Mouse (Mus musculus) stomach, postnatal 0 days (tissue): Measurements from ENCODE around the gene Prss29. TPM values are rescaled to one million over a fixed set of nuclear protein-coding genes. Genes with fewer than 3 reads are reported as not detected.

Experiments
- ATAC-seq: fragments of 200-750 bp; cut with Nextera tagmentation; 2 replicates; pipeline ENCODE4 v1.8.0; 2017; ENCODE audit not compliant: low FRiP score, low TSS enrichment
- DNase-seq: peaks from one replicate; pipeline ENCODE4 v3.0.0-alpha.2; 2016; ENCODE audit warnings: low spot score
- H3K27ac ChIP-seq: fragments of 300-500 bp; sonication (generic); replicated peaks from 2 replicates; pipeline ENCODE4 v1.5.1; 2014; ENCODE audit warnings: mild to moderate bottlenecking, control low read depth
- H3K27me3 ChIP-seq: fragments of 300-500 bp; sonication (generic); 2 replicates; pipeline ENCODE4 v1.6.1; 2014; ENCODE audit warnings: low read length; ENCODE audit not compliant: control insufficient read depth, insufficient read depth
- H3K36me3 ChIP-seq: fragments of 300-500 bp; sonication (generic); 2 replicates; pipeline ENCODE4 v1.6.1; 2014; ENCODE audit warnings: low read length, mixed read lengths; ENCODE audit not compliant: control insufficient read depth, insufficient read depth
- H3K4me1 ChIP-seq: fragments of 300-500 bp; sonication (generic); replicated peaks from 2 replicates; pipeline ENCODE4 v1.6.1; 2014; ENCODE audit warnings: antibody characterized with exemption; ENCODE audit not compliant: control insufficient read depth, insufficient read depth
- H3K4me2 ChIP-seq: fragments of 300-500 bp; sonication (generic); replicated peaks from 2 replicates; pipeline ENCODE4 v1.6.1; 2014; ENCODE audit warnings: low read depth, mild to moderate bottlenecking, control low read depth, moderate library complexity
- H3K4me3 ChIP-seq: fragments of 300-500 bp; sonication (generic); 2 replicates; pipeline ENCODE4 v1.5.1; 2014; ENCODE audit warnings: low read depth, low read length, control low read depth
- H3K9ac ChIP-seq: fragments of 300-500 bp; sonication (generic); 2 replicates; pipeline ENCODE4 v1.6.1; 2014; ENCODE audit warnings: mild to moderate bottlenecking, low read length, control low read depth, mixed read lengths
- H3K9me3 ChIP-seq: fragments of 300-500 bp; sonication (generic); 2 replicates; pipeline ENCODE4 v1.6.1; 2016; ENCODE audit warnings: low read length; ENCODE audit not compliant: control insufficient read depth
- CTCF ChIP-seq: IDR thresholded peaks from 2 replicates; pipeline ENCODE4 v1.5.1; 2016; ENCODE audit warnings: antibody characterized with exemption, low read depth, mild to moderate bottlenecking, moderate library complexity
- EP300 ChIP-seq: optimal IDR thresholded peaks from 2 replicates; pipeline ENCODE3; 2016; ENCODE audit warnings: antibody characterized with exemption
- WGBS: fragments of 180-500 bp; shearing (Covaris S2); extraction: QIAGEN DNeasy Blood & Tissue Kit; methylation state at CpG from one replicate; pipeline ENCODE4 v1.1.7; 2014; 5-methylcytosine and 5-hydroxymethylcytosine counted together
- polyA plus RNA-seq: library from polyadenylated mRNA; unstranded; fragments of >200 nt; fragmentation: Nextera tagmentation; extraction: Ambion mirVana; gene quantifications from 2 replicates; pipeline ENCODE4 v1.2.1, GENCODE M21; 2015

The Prss29 gene
- polyA plus RNA-seq, 1 experiment from 2014 or later, result not detected

GRCm38 (mm10) chr17:25274571-25275346, 43.7 kb upstream of the Prss29 start, which contains the start of gene Ube2i:
Gene Ube2i, minus strand, starts transcription at chr17:25274622.
- 83% methylated on average over 9 of the region's 9 CpGs for WGBS
- H3K27ac ChIP-seq, result peak within 1 kb of the TSS; percentile 99
- peak within 1 kb of the TSS; percentile 98 for H3K9ac ChIP-seq
- peak within 1 kb of the TSS; percentile 95 for H3K4me3 ChIP-seq
- no peak for ATAC-seq
- H3K9me3 ChIP-seq, result no peaks in the 10 kb centered on the region
- H3K4me2 ChIP-seq, result peak within 1 kb of the TSS; percentile 95
- no peaks in the 10 kb centered on the region for H3K36me3 ChIP-seq
- DNase-seq, result no peak
- TF ChIP-seq EP300 (no peak), CTCF (no peak)
- H3K27me3 ChIP-seq, result no peaks in the 10 kb centered on the region
- H3K4me1 ChIP-seq, result peaks cover 8% of the 10 kb centered on the region; the same call in 1 of the 2 replicates

DNA sequence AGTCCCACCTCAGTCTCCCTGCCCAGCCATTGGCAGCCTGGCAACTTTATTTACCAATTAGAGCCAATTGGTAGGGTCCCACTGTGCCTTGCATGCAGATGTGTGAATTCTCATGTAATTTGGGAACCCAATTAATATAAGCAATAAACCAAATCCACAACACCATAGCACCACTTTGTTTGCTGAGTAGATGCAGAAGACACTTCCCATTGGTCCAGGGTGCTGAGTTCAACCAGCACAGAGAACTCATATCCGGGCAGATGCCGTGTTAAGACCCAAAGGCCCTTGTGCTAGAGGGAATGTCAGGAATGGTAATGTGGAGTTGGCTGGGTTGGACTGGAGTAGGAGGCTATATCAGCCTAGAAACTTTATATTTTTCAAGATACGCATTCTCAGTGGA, 42.6 kb upstream of the Prss29 start:
- ATAC-seq (no peak), DNase-seq (no peak)
- Histone ChIP-seq H3K36me3 (no peaks in the 10 kb centered on the region), H3K4me3 (no peak overlapping the region), H3K27ac (no peak overlapping the region), H3K27me3 (no peaks in the 10 kb centered on the region), H3K9ac (no peak overlapping the region), H3K4me1 (peaks cover 8% of the 10 kb centered on the region; the same call in 1 of the 2 replicates), H3K4me2 (no peak overlapping the region), H3K9me3 (no peaks in the 10 kb centered on the region)
- TF ChIP-seq CTCF (no peak), EP300 (no peak)
- WGBS, result 99% methylated on average over 3 of the region's 3 CpGs

DNA sequence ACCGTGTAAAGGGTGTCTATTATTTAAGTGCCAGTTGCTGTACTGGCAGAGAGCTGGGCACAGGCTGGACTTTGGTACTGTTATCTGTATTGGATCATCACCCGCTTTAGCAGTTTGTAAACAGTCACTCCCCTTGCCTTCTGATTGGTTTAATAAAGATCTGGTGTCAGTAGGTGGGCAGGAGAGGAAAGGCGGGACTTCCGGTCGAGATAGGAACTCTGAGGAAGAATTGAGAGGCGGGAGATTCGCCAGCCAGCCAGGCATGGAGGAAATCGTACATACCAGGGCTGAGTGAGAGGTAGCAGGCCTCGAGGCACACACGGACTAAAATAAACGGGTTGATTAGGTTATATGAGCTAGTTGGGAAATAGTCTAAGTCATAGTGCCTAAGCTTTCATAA, 36.3 kb upstream of the Prss29 start:
- Histone ChIP-seq H3K27me3 (no peaks in the 10 kb centered on the region), H3K9ac (no peak overlapping the region), H3K4me2 (no peak overlapping the region), H3K9me3 (no peaks in the 10 kb centered on the region), H3K4me1 (no peaks in the 10 kb centered on the region), H3K4me3 (no peak overlapping the region), H3K36me3 (no peaks in the 10 kb centered on the region), H3K27ac (no peak overlapping the region)
- TF ChIP-seq EP300, result no peak
- no peak for TF ChIP-seq CTCF
- WGBS, result 29% methylated on average over 11 of the region's 11 CpGs
- ATAC-seq, result peak; percentile 91
- DNase-seq, result peak; percentile 76

DNA sequence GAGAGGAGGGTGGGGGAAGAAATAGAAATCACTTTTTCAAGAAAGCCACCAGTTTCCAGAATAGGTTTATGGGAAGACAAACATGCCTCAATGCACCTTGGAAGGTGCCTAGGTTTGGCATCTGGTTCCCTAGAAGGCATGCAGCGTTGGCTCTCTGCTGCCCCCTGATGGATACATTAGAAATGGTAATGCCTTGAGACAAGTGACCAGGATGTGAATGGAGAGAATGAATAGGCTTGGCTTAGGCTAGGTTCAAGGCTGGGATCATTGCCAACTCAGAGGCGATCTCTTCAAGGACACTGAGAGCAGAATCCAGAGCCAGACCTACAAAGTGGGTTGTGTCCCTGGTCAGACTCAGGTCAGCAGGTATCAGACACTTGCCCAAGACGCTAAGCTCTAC, 33.4 kb upstream of the Prss29 start:
- Histone ChIP-seq H3K27me3 (no peaks in the 10 kb centered on the region), H3K4me3 (no peak overlapping the region), H3K36me3 (no peaks in the 10 kb centered on the region), H3K9me3 (no peaks in the 10 kb centered on the region), H3K27ac (no peak overlapping the region), H3K9ac (no peak overlapping the region), H3K4me1 (no peaks in the 10 kb centered on the region), H3K4me2 (no peak overlapping the region)
- ATAC-seq (peak; percentile 38), DNase-seq (peak; percentile 73)
- 19% methylated on average over 3 of the region's 3 CpGs for WGBS
- TF ChIP-seq CTCF, result peak; percentile 95
- TF ChIP-seq EP300, result no peak

- DNase-seq (peak; percentile 57), ATAC-seq (no peak)
Measured at GRCm38 (mm10) chr17:25288842-25289241, 29.6 kb upstream of the Prss29 start.

GRCm38 (mm10) chr17:25290411-25290810, 28.0 kb upstream of the Prss29 start:
- no peaks in the 10 kb centered on the region for H3K9me3 ChIP-seq
- H3K4me2 ChIP-seq, result no peak overlapping the region
- no peaks in the 10 kb centered on the region for H3K36me3 ChIP-seq
- peak; percentile 38; the same call in 1 of the 2 replicates for ATAC-seq
- H3K4me3 ChIP-seq, result no peak overlapping the region
- H3K27ac ChIP-seq, result no peak overlapping the region
- no peaks in the 10 kb centered on the region for H3K4me1 ChIP-seq
- H3K9ac ChIP-seq, result no peak overlapping the region
- DNase-seq, result no peak
- 21% methylated on average over 4 of the region's 4 CpGs for WGBS
- TF ChIP-seq EP300 (no peak), CTCF (peak; percentile 29; the same call in 1 of the 2 replicates)
- no peaks in the 10 kb centered on the region for H3K27me3 ChIP-seq

More at GRCm38 (mm10) chr17:25288842-25289241, 29.6 kb upstream of the Prss29 start:
- Histone ChIP-seq H3K9ac (no peak overlapping the region), H3K4me1 (no peaks in the 10 kb centered on the region), H3K4me3 (no peak overlapping the region), H3K4me2 (no peak overlapping the region), H3K36me3 (no peaks in the 10 kb centered on the region), H3K9me3 (no peaks in the 10 kb centered on the region), H3K27me3 (no peaks in the 10 kb centered on the region), H3K27ac (no peak overlapping the region)
- TF ChIP-seq CTCF (peak; percentile 78), EP300 (no peak)
- WGBS, result 23% methylated on average over 4 of the region's 4 CpGs
